Mouse (Mus musculus) E14TG2a.4 (cell line): Measurements from ENCODE around the gene Serpinh1.

Experiments
- H3K27me3 ChIP-seq: 2 replicates; pipeline ENCODE4 v1.6.1; 2014; ENCODE audit warnings: low read length, control low read depth; ENCODE audit not compliant: insufficient read depth
- H3K36me3 ChIP-seq: 2 replicates; pipeline ENCODE4 v1.6.1; 2014; ENCODE audit warnings: low read length, control low read depth; ENCODE audit not compliant: insufficient read depth
- H3K4me1 ChIP-seq: replicated peaks from 2 replicates; pipeline ENCODE4 v1.6.1; 2014; ENCODE audit warnings: low read depth, low read length, control low read depth
- H3K4me3 ChIP-seq: replicated peaks from 2 replicates; pipeline ENCODE4 v1.5.1; 2014; ENCODE audit warnings: mild to moderate bottlenecking, low read length
- H3K9me3 ChIP-seq: 2 replicates; pipeline ENCODE4 v1.6.1; 2014; ENCODE audit warnings: low read length, control low read depth
- CTCF ChIP-seq: conservative IDR thresholded peaks from 2 replicates; pipeline ENCODE4 v1.5.1; 2014; ENCODE audit warnings: low read length
- NANOG ChIP-seq: IDR thresholded peaks from 2 replicates; pipeline ENCODE4 v1.6.1; 2014; ENCODE audit warnings: borderline replicate concordance, low read length, mixed read lengths
- POU5F1 ChIP-seq: IDR thresholded peaks from 2 replicates; pipeline ENCODE4 v1.6.1; 2014; ENCODE audit warnings: low read length, borderline replicate concordance

Serpinh1 gene

DNA sequence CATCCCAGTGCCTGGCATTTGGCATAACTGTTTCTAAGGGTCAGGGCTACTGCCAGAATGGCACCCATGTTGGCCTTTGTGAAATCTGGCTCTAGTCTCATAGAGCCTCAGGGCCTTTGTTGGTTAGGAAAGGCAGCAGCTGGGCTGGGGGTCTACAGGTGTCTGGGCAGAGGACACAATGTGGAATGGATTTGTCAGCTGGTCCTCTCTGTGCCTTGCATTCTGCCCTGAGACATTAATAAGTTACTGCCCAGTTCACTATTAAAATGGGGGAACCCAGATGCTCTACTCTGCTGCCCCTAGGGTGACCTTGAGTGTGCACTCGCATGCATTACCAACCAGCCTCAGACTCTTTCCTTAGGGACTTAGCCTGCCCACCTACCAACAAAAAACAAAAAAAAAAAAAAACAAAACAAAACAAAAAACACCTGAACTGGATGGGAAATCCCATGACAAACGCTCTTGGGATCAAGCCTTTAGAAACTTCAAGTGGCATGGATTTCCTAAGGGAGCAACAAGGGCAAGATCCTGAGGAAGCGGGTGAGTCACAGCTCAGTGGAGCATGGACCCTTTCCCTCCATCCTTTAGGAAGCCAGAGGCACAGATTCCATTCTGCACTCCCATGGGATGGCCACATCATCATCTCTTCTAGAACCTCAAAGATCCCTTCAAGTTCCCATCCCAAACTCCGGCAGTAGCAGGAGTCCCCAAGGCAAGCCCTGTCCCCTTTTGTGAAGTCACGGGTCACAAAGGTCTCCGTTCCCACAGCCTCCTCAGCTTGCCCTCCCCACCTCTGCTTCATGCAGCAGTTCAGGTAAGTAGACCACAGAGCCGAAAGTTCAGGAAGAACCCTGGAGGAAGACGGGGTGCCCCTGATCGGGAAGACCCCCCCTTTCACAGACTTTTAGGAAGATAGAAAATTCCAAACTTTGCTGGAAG is 3.0 kb downstream of the Serpinh1 start:
- no peak for TF ChIP-seq CTCF
- no peak for TF ChIP-seq NANOG
- no peak for TF ChIP-seq POU5F1
- peaks cover 21% of the 10 kb centered on the region for H3K36me3 ChIP-seq
- H3K4me1 ChIP-seq, result peaks cover 70% of the 10 kb centered on the region
- H3K9me3 ChIP-seq, result no peaks in the 10 kb centered on the region
- H3K4me3 ChIP-seq, result no peak overlapping the region
- peaks cover 69% of the 10 kb centered on the region for H3K27me3 ChIP-seq

DNA sequence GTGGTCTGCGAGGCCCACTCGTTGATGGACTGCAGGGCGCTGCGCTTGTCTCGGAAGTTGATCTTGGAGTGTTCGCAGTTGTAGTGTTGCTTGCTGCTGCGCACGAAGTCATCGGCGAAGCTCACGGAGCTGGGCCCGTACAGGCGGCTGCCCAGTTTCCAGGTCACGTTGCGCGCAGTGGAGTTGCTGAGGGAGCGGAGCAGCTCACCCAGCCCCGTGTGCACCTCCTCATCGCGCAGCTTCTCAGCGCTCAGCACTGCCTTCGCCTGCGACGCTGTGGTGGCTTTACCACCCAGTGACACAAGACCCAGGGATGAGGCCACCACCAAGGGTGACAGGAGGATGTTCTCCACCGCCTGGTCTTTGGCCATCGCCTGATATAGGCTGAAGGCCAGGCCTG is 4.2 kb downstream of the Serpinh1 start:
- TF ChIP-seq NANOG, result no peak
- no peak for TF ChIP-seq CTCF

DNA sequence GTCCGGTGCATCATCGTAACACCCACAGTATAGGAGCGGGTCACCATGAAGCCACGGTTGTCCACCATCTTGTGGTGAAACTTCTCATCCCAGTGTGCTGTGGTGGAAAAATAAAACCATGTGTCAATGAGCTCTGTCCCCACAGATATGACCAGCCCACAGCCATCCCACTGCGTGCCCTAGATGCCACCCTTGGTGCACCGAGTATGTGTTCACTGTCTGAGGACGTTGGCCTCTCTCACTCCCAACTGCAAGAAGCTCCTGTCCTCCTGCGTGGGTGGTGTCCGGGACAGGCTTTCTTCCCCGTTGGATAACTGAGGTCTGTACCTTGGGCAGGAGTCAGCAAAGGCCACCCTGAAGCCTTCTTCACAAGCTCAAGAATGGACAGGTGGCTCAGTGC is 5.8 kb downstream of the Serpinh1 start:
- H3K4me3 ChIP-seq, result no peak overlapping the region
- peaks cover 26% of the 10 kb centered on the region for H3K36me3 ChIP-seq
- peaks cover 42% of the 10 kb centered on the region for H3K4me1 ChIP-seq
- no peaks in the 10 kb centered on the region for H3K9me3 ChIP-seq
- no peak for TF ChIP-seq NANOG
- TF ChIP-seq CTCF, result no peak
- TF ChIP-seq POU5F1, result no peak
- peaks cover 42% of the 10 kb centered on the region for H3K27me3 ChIP-seq

More for the DNA sequence above, 4.2 kb downstream of the Serpinh1 start:
- Histone ChIP-seq H3K4me1 (peaks cover 58% of the 10 kb centered on the region), H3K36me3 (peaks cover 26% of the 10 kb centered on the region), H3K4me3 (peak overlapping the region; percentile 65), H3K9me3 (no peaks in the 10 kb centered on the region), H3K27me3 (peaks cover 58% of the 10 kb centered on the region)

DNA sequence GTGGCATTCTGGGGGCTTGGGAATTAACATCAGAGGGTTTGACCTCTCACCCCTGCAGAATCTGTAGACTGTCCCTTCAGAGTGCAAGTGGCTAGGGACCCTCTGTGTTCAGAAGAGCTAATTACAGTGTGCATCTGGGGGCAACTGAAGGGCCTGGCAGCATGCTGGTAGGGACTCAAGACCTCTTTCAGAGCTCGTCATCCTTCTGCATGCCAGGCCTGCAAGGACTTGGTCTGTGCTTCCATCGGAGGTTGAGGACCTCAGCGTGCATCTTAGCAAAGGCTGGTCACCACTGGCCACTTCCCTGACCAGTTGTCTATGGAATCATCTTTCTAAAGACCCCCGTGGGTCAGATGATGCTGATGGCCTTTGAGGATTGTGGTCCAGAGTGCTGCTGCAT is 9.5 kb downstream of the Serpinh1 start:
- H3K4me1 ChIP-seq, result peaks cover 7% of the 10 kb centered on the region; the same call in 1 of the 2 replicates
- H3K9me3 ChIP-seq, result no peaks in the 10 kb centered on the region
- peaks cover 21% of the 10 kb centered on the region; the same call in 1 of the 2 replicates for H3K27me3 ChIP-seq
- TF ChIP-seq NANOG (no peak), POU5F1 (no peak), CTCF (no peak)
- peaks cover 26% of the 10 kb centered on the region for H3K36me3 ChIP-seq
- H3K4me3 ChIP-seq, result no peak overlapping the region

DNA sequence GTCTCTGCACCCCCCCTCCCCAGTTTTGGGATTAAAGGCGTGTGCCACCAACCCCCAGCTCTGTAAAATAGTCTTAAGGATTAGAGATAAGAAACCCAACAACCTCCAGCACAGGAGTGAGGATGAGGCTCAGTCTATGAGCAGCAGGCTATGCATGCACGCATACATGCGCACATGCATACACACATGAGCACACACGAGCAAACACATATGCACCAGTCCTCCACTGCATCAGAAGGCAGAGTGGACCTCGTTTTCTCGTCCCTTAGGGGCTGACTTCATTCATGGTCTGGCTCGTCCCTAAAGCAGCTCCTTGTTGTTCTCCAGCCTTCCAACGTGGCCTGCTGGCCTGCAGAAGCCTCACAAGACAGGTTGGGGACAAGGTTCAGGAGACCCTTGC is 12.3 kb downstream of the Serpinh1 start:
- peaks cover 6% of the 10 kb centered on the region; the same call in 1 of the 2 replicates for H3K9me3 ChIP-seq
- TF ChIP-seq CTCF (no peak), POU5F1 (no peak)

DNA sequence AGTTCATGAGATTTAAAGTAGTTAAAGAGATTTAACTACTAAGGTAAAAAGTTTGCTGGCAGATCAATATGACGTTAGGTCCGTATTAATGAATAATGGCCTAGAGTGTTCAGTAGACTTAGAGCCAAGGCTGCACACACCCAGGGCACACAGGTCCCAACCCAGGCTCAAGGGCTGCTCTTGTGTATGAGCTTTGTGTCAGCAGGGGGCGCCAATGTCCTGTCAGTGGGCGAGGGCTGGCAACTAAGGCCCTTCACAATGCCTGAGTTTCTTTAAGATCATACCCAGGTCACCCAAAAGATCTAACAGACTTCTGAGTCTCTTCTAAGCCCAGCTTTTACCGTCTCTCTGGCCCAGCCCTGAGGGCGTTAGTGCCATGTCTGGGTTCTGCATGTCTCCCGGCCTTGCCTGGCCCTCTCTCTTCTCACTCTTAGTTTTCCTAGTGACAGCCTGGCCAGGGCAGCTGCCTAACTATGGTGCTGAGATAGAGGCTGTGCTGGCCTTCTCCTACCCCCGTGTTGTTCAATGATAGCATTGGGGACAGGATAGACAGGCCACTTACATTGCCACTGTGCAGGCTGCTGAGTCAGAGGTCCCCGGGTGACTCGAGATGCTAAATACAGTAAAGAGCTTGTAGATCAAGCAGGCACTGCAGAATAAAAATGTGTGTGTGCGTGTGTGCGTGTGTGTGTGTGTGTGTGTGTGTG is 20.1 kb downstream of the Serpinh1 start:
- TF ChIP-seq NANOG (no peak), POU5F1 (no peak), CTCF (peak; percentile 60)
- peaks cover 9% of the 10 kb centered on the region for H3K36me3 ChIP-seq
- peaks cover 6% of the 10 kb centered on the region; the same call in 1 of the 2 replicates for H3K9me3 ChIP-seq
- no peak overlapping the region for H3K4me3 ChIP-seq
- peaks cover 8% of the 10 kb centered on the region for H3K27me3 ChIP-seq
- H3K4me1 ChIP-seq, result peaks cover 26% of the 10 kb centered on the region

More for the DNA sequence above, 12.3 kb downstream of the Serpinh1 start:
- H3K4me1 ChIP-seq, result 0 out of 2 replicates have a peak, but pooled peaks cover 3% of the 10 kb centered on the region
- peaks cover 11% of the 10 kb centered on the region; the same call in 1 of the 2 replicates for H3K27me3 ChIP-seq
- H3K4me3 ChIP-seq, result no peak overlapping the region
- peaks cover 14% of the 10 kb centered on the region for H3K36me3 ChIP-seq

DNA sequence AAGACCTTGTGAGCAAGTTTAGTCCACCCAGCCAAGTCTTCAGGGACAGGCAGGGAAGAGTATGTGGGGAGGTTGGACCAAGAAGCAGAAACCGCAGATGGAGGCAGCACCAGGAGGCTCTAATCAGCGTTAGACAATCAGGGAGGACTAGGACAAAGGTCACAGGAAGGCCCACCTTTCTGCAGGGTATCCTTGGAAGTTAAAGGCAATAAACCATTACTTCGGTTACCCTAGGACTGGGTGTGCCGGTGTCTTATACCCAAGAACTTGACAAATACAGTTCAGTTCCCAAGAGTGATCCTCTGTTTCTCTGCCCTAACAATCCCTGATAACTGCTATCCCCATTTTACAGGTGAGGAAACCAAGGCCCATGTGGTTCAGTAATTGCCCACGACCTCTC is 23.0 kb downstream of the Serpinh1 start:
- Histone ChIP-seq H3K36me3 (no peaks in the 10 kb centered on the region), H3K4me3 (no peak overlapping the region), H3K27me3 (peaks cover 32% of the 10 kb centered on the region), H3K4me1 (peaks cover 55% of the 10 kb centered on the region), H3K9me3 (no peaks in the 10 kb centered on the region)
- TF ChIP-seq NANOG (no peak), POU5F1 (no peak)

DNA sequence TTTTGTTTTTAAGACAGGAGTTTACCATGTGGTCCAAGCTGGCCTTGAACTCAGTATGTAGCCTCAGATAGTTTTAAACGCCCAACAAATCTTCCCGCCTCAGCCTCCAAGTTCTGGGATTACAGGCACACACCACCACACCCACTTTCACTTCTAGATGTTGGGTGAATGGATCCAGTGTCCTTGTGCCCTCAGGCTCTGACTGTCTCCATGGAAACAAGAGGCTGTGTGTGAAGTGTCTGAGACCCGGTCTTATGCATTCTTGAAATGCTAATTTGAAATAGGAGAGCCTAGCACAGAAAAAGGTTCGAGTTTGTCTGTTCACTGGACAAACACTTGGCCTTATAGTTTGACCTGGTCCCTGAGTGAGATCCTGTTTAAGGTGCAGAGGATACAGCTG is 24.2 kb downstream of the Serpinh1 start:
- Histone ChIP-seq H3K4me3 (no peak overlapping the region), H3K4me1 (peaks cover 67% of the 10 kb centered on the region)
- TF ChIP-seq CTCF (no peak), NANOG (no peak), POU5F1 (no peak)

More for the DNA sequence above, 24.2 kb downstream of the Serpinh1 start:
- Histone ChIP-seq H3K36me3 (no peaks in the 10 kb centered on the region), H3K27me3 (peaks cover 40% of the 10 kb centered on the region), H3K9me3 (no peaks in the 10 kb centered on the region)
